Mouse (Mus musculus) mesoderm, embryonic 11.5 days (tissue): ENCODE data around the gene Ubap2.

Experiments used
- DNase-seq: peaks from one replicate; pipeline ENCODE4 v3.0.0-alpha.2; 2012; ENCODE audit warnings: low read depth, low spot score

Ubap2 gene

DNA sequence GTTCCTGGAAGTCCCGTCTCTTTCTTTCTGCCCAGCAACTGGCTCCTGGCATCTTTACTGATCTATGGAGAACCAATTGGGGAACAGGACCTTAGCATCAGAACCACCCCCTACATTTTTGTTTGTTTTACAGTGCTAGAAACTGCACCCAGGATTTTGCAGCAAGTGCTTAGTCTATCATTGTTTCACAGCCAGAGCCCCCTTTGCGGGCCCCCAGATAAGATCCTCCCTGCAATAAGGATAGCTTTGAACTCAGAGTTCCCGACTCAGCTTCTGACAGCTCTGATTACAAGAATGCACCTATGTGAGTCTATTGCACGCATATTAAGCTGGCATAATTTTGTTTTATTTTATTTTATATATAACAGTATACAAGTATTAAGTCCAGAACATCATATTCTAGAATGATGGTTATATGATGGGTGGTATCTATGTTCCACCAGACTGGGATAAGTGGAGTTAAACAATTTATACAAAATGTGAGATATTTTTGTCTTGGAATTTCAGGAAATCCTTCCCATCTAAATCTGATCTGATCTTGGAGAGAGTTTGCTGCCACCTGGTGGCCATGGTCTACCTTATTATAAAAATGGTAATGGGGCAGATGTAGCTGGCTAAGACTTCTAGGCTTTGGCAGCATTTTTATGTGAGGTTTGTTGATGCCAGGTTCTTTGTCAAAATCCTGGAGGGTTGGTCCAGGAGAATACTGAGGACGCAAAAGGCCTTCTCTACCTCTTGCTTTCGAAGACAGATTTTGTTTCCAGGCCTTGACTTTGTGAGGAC lies 109.1 kb downstream of the Ubap2 start:
- peak; percentile 79 for DNase-seq

GRCm38 (mm10) chr4:41164974-41165373 lies 110.0 kb downstream of the Ubap2 start:
- DNase-seq: peak; percentile 14

- DNase-seq: no peak
Observed at GRCm38 (mm10) chr4:41161232-41161631, 113.7 kb downstream of the Ubap2 start.

- no peak for DNase-seq
Observed at GRCm38 (mm10) chr4:41158251-41158650, 116.7 kb downstream of the Ubap2 start.

GRCm38 (mm10) chr4:41156961-41157360 lies 118.0 kb downstream of the Ubap2 start:
- no peak for DNase-seq

GRCm38 (mm10) chr4:41153146-41153545 lies 121.8 kb downstream of the Ubap2 start:
- no peak for DNase-seq

GRCm38 (mm10) chr4:41151186-41151585 lies 123.8 kb downstream of the Ubap2 start:
- DNase-seq: no peak

DNA sequence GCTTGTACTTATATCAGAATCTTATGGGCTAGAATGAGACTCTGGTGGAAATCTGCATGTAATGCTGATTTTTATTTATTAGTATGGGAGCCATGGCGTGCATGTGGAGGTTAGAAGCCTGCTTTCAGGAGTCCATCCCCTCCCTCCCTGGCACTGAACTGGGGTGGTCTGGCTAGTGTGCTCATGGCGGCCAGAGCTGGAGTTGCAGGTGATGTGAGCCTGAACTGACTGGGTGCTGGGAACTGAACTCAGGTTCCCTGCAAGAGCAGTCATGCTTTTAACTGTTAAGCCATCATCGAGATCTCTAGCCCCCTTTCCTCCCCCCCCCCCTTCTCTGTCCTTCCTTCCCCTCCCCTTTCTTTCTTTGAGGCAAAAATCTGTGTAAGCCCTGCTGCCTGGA lies 125.1 kb downstream of the Ubap2 start:
- DNase-seq: no peak
